Mouse (Mus musculus) CH12.LX (cell line): ENCODE results near the gene Arhgef26.

Experiments used
- BHLHE40 ChIP-seq: IDR thresholded peaks from 2 replicates; pipeline ENCODE4 v1.6.1; 2011; ENCODE audit warnings: mild to moderate bottlenecking, low read depth, low read length, improper control_type of control experiment
- CHD1 ChIP-seq: IDR thresholded peaks from 2 replicates; pipeline ENCODE4 v1.6.1; 2012; ENCODE audit warnings: low read depth, low read length, improper control_type of control experiment, inconsistent platforms
- CTCF ChIP-seq, 2 experiments: IDR thresholded peaks in 1 of 2; conservative IDR thresholded peaks in 1 of 2; 2 replicates each; pipeline ENCODE4 v1.5.1; 2011 to 2012; ENCODE audit warnings: low read depth in 2 of 2, low read length in 2 of 2, improper control_type of control experiment in 1 of 2, inconsistent platforms in 1 of 2, mild to moderate bottlenecking in 1 of 2, moderate library complexity in 1 of 2
- E2F4 ChIP-seq: IDR thresholded peaks from 2 replicates; pipeline ENCODE4 v1.6.1; 2011; ENCODE audit warnings: low read depth, low read length, improper control_type of control experiment; ENCODE audit not compliant: insufficient replicate concordance
- EP300 ChIP-seq: IDR thresholded peaks from 2 replicates; pipeline ENCODE4 v1.6.1; 2011; ENCODE audit warnings: low read length, improper control_type of control experiment
- HCFC1 ChIP-seq: IDR thresholded peaks from 2 replicates; pipeline ENCODE4 v1.6.1; 2012; ENCODE audit warnings: low read depth, mild to moderate bottlenecking, inconsistent platforms, low read length, improper control_type of control experiment
- MAFK ChIP-seq: IDR thresholded peaks from 2 replicates; pipeline ENCODE4 v1.6.1; 2011; ENCODE audit warnings: low read length, improper control_type of control experiment; ENCODE audit not compliant: insufficient replicate concordance
- NRF1 ChIP-seq: IDR thresholded peaks from 2 replicates; pipeline ENCODE4 v1.6.1; 2014; ENCODE audit warnings: low read depth, mild to moderate bottlenecking, inconsistent platforms, low read length, improper control_type of control experiment, moderate library complexity
- PAX5 ChIP-seq: IDR thresholded peaks from 2 replicates; pipeline ENCODE4 v1.6.1; 2012; ENCODE audit warnings: low read length, inconsistent platforms, mixed read lengths
- POLR2A ChIP-seq: IDR thresholded peaks from 2 replicates; pipeline ENCODE4 v1.6.1; 2011; ENCODE audit warnings: low read depth, mild to moderate bottlenecking, improper control_type of control experiment, low read length
- TBP ChIP-seq: conservative IDR thresholded peaks from 2 replicates; pipeline ENCODE4 v1.6.1; 2011; ENCODE audit warnings: low read depth, low read length, improper control_type of control experiment
- USF1 ChIP-seq: IDR thresholded peaks from 2 replicates; pipeline ENCODE4 v1.6.1; 2014; ENCODE audit warnings: low read depth, mild to moderate bottlenecking, inconsistent platforms, low read length, improper control_type of control experiment
- ZNF384 ChIP-seq: IDR thresholded peaks from 2 replicates; pipeline ENCODE4 v1.6.1; 2012; ENCODE audit warnings: low read depth, low read length, improper control_type of control experiment, inconsistent platforms

DNA sequence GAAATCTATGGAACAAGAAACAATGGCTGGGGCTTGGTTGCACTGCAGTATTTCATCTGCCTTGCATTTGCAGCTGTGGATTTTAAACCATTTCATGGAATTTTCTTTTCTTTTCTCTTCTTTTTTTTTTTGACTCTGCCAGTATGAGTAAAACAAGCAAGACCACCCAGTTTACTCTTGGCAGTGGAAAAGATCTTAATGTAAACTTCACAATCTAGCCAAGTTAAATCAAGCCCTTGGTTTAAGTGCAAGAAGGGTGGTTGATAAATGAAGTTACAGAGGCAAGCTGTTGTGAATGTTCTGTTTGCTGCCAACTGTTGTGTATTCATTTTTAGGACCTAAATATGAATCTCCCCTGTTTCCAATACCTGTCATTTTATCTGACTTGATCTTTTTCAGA, 54.5 kb downstream of the Arhgef26 start:
- TF ChIP-seq CTCF (conservative IDR thresholded peaks at IDR 0.05 in 1 of 2, IDR thresholded peaks at IDR 0.05 in 1 of 2; ENCODE audit: low read depth in 2 of 2, low read length in 2 of 2) (no peak), CHD1 (no peak), ZNF384 (no peak), HCFC1 (no peak), E2F4 (no peak), PAX5 (no peak), NRF1 (no peak), MAFK (no peak), TBP (no peak), BHLHE40 (no peak), EP300 (no peak), POLR2A (no peak), USF1 (no peak)
